Mouse (Mus musculus) thymus, adult 2 months (tissue): Measurements from ENCODE around the gene Apeh. TPM values are rescaled to one million over a fixed set of nuclear protein-coding genes. Genes with fewer than 3 reads are reported as not detected.
"Not testable (repeated sequence)": the region's sequence is repeated elsewhere in the genome, so short reads cannot be mapped to it uniquely, and the experiment has no call there.

ENCODE experiments used
- DNase-seq: peaks from one replicate; pipeline ENCODE4 v3.0.0; 2021
- H3K27ac ChIP-seq: fragments of 200-500 bp; 2 replicates; pipeline ENCODE4 v1.5.1; 2012; ENCODE audit warnings: low read length, control low read depth; ENCODE audit not compliant: control insufficient read depth, insufficient read depth
- H3K27me3 ChIP-seq: fragments of 200-500 bp; 2 replicates; pipeline ENCODE4 v1.6.1; 2012; ENCODE audit warnings: mild to moderate bottlenecking, low read length, moderate library complexity, mixed read lengths; ENCODE audit not compliant: control insufficient read depth, insufficient read depth
- H3K36me3 ChIP-seq: fragments of 200-500 bp; 2 replicates; pipeline ENCODE4 v1.6.1; 2012; ENCODE audit warnings: mild to moderate bottlenecking, low read length, moderate library complexity; ENCODE audit not compliant: control insufficient read depth, insufficient read depth
- H3K4me1 ChIP-seq: fragments of 200-500 bp; replicated peaks from 2 replicates; pipeline ENCODE4 v1.6.1; 2012; ENCODE audit warnings: low read length; ENCODE audit not compliant: control insufficient read depth, insufficient read depth
- H3K4me3 ChIP-seq: fragments of 200-500 bp; 2 replicates; pipeline ENCODE4 v1.5.1; 2012; ENCODE audit warnings: mild to moderate bottlenecking, low read length, control low read depth, moderate library complexity; ENCODE audit not compliant: control insufficient read depth, insufficient read depth
- CTCF ChIP-seq: fragments of 200-500 bp; IDR thresholded peaks from 2 replicates; pipeline ENCODE4 v1.5.1; 2012; ENCODE audit warnings: mild to moderate bottlenecking, control low read depth, low read length, moderate library complexity, borderline replicate concordance; ENCODE audit not compliant: control insufficient read depth, poor library complexity, insufficient read depth; ENCODE audit errors: extremely low read depth
- POLR2A ChIP-seq: fragments of 200-500 bp; IDR thresholded peaks from 2 replicates; pipeline ENCODE4 v1.6.1; 2012; ENCODE audit warnings: mild to moderate bottlenecking, low read length, control low read depth, moderate library complexity; ENCODE audit not compliant: control insufficient read depth, poor library complexity, insufficient read depth; ENCODE audit errors: extremely low read depth
- WGBS: fragments of 180-500 bp; shearing (Covaris S2); methylation state at CpG from one replicate; pipeline ENCODE4 v1.1.7; 2018; 5-methylcytosine and 5-hydroxymethylcytosine counted together
- polyA plus RNA-seq: library from polyadenylated mRNA; depleted of rRNA; stranded (reverse); fragments of >200 nt; gene quantifications from 2 replicates; pipeline ENCODE4 v1.2.3, GENCODE M21; 2012

Gene Apeh
- polyA plus RNA-seq, 1 experiment: 163 TPM

DNA sequence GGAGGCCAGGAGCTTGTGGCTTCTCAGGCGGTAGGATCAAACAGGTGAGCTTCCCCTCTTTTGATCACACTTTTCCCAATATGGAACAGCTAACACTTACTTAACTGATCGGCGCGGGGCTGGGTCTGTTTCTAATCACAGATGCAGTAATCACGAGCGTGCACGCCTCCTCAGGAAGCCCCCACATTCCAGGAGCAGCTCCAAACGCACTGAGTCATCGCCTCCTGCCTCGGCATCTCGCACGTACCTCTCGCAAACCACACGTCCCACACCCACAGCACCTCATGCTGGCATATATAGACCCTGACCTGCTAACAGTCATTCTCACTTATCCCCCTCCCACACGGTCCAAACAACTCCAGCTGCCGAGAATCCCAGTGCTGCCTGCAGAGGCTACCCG lies 43.1 kb upstream of the Apeh start:
- Histone ChIP-seq H3K27me3 (no peaks in the 10 kb centered on the region), H3K4me1 (peaks cover 7% of the 10 kb centered on the region), H3K4me3 (no peak overlapping the region), H3K27ac (no peak overlapping the region), H3K36me3 (no peaks in the 10 kb centered on the region)
- 26% methylated on average over 17 of the region's 17 CpGs for WGBS
- no peak for DNase-seq
- no peak for TF ChIP-seq CTCF
- no peak for TF ChIP-seq POLR2A

DNA sequence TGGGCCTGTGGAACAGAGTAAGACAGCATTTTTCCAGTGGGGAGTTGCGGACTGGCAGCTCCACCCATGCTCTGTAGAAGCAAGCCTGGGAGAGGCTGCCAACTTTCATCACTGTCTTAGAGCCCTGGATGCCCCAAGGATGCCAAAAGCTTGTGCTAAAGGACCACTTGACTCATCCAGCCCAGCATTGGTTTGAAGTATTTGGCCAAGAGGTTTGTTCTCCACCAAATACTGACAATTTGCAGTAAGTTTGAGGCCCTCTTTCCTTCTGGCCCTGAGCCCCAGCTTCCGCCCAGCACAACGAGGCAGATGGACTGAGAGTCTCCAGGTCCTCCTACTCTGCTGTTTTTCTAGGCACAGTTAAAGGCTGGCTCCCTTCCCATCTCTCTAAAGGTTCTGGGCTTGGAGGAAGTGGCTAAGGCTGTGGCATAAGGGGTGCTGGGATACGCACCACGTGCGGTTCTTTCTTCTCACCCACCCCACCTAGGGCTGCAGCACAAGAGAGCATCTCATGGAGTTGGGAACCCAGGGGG lies 42.6 kb upstream of the Apeh start:
- H3K27ac ChIP-seq: no peak overlapping the region
- WGBS: 39% methylated on average over 6 of the region's 6 CpGs
- no peaks in the 10 kb centered on the region for H3K36me3 ChIP-seq
- H3K27me3 ChIP-seq: no peaks in the 10 kb centered on the region
- DNase-seq: no peak
- no peak overlapping the region for H3K4me3 ChIP-seq
- H3K4me1 ChIP-seq: peaks cover 7% of the 10 kb centered on the region
- TF ChIP-seq CTCF (no peak), POLR2A (no peak)

GRCm38 (mm10) chr9:108136225-108136624 lies 41.8 kb upstream of the Apeh start:
- no peak overlapping the region for H3K27ac ChIP-seq

DNA sequence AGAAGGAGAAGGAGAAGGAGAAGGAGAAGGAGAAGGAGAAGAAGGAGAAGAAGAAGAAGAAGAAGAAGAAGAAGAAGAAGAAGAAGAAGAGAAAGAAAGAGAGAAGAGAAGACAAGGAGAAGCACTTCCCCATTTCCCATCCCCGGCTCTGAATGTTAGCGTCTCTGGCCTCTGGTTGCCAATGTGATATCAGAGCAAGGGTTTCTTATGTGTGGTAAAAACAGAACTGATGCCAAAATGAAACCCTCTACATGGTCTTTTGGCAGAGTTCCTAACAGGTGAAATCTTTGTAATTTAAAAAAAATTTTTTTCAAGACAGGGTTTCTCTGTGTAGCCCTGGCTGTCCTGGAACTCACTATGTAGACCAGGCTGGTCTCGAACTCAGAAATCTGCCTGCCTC lies 41.3 kb upstream of the Apeh start:
- WGBS: 49% methylated on average over 3 of the region's 3 CpGs
- not testable (repeated sequence) for H3K27ac ChIP-seq, H3K36me3 ChIP-seq

More at GRCm38 (mm10) chr9:108136225-108136624, 41.8 kb upstream of the Apeh start:
- peak; percentile 54 for DNase-seq
- H3K4me3 ChIP-seq: no peak overlapping the region
- 58% methylated on average over 1 of the region's 1 CpGs for WGBS
- H3K27me3 ChIP-seq: no peaks in the 10 kb centered on the region
- no peaks in the 10 kb centered on the region for H3K36me3 ChIP-seq
- TF ChIP-seq CTCF (no peak), POLR2A (no peak)
- H3K4me1 ChIP-seq: peaks cover 7% of the 10 kb centered on the region

DNA sequence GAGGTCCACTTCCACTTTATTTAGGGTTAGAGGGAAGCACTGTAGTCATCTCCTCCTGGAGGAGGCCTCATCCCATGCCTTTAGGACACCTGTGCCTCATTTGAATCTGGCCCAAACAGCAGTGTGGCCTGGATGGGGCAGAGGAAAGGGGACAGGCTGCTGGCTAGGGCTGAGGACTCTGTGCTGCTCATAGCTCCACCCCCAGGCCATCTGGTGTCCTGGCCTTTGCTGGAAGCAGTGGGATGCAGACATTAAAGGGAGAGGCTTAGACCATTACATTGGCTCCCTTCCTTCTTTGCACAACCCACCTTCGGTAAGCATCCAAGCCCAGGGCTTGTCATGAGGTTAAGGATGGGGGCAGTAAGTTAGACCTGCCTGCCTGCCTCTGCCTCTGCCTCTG lies 39.1 kb upstream of the Apeh start:
- Histone ChIP-seq H3K4me3 (no peak overlapping the region), H3K4me1 (peaks cover 7% of the 10 kb centered on the region), H3K27ac (no peak overlapping the region), H3K27me3 (no peaks in the 10 kb centered on the region), H3K36me3 (no peaks in the 10 kb centered on the region)
- TF ChIP-seq POLR2A (no peak), CTCF (no peak)
- DNase-seq: no peak
- WGBS: 79% methylated on average over 1 of the region's 1 CpGs

More for the DNA sequence above, 41.3 kb upstream of the Apeh start:
- H3K27me3 ChIP-seq, H3K4me1 ChIP-seq, DNase-seq, H3K4me3 ChIP-seq: not testable (repeated sequence)

- DNase-seq: no peak
- Histone ChIP-seq H3K4me3 (no peak overlapping the region), H3K4me1 (peaks cover 5% of the 10 kb centered on the region), H3K27ac (no peak overlapping the region), H3K36me3 (no peaks in the 10 kb centered on the region), H3K27me3 (no peaks in the 10 kb centered on the region)
- WGBS: 87% methylated on average over 3 of the region's 3 CpGs
- TF ChIP-seq POLR2A: no peak
- TF ChIP-seq CTCF: no peak
Measured at GRCm38 (mm10) chr9:108132373-108132772, 38.0 kb upstream of the Apeh start.

GRCm38 (mm10) chr9:108131502-108131901 lies 37.1 kb upstream of the Apeh start:
- H3K4me3 ChIP-seq: no peak overlapping the region
- H3K36me3 ChIP-seq: no peaks in the 10 kb centered on the region
- H3K4me1 ChIP-seq: no peaks in the 10 kb centered on the region
- no peak overlapping the region for H3K27ac ChIP-seq
- WGBS: 93% methylated on average over 5 of the region's 5 CpGs
- DNase-seq: no peak
- no peaks in the 10 kb centered on the region for H3K27me3 ChIP-seq
- no peak for TF ChIP-seq POLR2A
- TF ChIP-seq CTCF: no peak
